Mouse (Mus musculus) T-helper 1 cell (primary cell): Measurements from ENCODE around the gene Cfap52.

Experiments used
- in situ Hi-C: fragments of 300-600 bp; cut with MboI, MseI; formaldehyde crosslinking; loops from one replicate; pipeline ENCODE4 v1.15.1; 2025; ENCODE audit warnings: high pct_unique_total_duplicates

The Cfap52 gene

DNA sequence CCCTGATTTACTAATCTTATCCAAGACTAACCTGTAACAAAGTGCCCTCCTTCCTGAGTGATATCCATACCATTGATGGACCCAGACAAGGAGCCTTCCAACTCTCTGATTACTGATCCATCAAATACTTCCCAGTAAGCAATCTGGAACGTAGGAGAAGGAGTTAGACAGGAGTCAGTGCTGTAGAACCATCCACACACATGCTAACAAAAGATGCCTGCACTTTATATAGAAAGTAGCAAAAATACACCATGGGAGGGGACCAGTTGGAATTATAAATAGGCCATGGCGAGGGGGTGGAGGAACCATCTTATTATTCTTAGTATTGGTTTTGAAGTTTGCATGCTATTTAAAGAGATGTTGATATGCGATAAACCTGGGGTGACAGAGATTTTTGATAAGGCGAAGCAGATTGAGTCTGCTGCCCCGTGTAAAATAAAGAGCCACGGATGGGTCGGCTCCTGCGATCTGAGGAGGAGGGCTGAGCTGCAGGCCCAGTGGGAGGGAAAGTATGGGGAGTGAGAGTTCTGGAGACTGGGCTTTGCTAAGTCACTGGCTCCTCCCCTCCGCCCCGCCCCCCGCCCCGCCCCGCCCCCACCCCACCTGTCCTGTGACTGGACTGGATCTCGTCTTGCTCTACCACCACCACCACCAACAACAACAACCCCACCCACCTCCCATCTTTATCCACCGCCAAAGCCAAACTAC lies 38.9 kb downstream of the Cfap52 start:
- in situ Hi-C loops: no loop called here

DNA sequence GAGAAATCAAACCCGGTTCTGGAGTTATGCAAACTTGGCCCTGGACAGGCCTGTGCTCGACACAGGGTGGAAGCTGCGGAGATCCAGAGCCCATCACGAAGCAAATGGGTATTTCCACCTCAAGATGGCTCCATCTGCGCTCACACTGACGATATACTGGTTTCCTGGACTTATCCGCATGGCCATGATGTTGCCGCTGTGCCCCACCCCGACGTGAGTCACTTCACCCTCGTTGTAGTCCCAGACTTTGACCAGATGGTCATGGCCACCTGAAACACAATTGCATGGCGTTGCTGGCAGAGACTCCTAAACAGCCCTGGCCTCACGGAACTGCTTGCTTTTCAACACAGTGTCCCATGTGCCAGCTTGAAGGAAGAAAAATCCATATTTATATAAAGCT lies 40.5 kb downstream of the Cfap52 start:
- in situ Hi-C loops: no loop called here

GRCm38 (mm10) chr11:67923720-67924119 lies 41.7 kb downstream of the Cfap52 start:
- in situ Hi-C loops: no loop called here

DNA sequence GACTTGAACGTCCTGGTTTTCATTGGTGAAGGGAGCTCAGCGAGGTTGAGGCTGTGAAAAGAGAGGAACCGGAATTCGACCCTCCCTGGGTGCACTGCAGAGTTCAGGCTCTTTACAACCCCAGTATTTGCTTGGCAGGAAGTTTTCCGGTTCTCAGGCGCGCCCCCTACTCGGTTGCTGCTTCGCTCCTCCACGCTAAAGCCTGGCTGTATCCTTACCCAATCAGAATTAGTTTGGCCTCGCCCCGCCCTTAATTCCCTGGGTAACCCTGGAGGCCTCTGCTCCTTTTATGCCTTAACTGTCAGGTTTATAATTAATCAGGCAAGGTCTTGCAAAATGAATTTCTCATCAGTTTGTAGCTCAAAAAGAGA lies 42.7 kb downstream of the Cfap52 start:
- in situ Hi-C loops: no loop called here

DNA sequence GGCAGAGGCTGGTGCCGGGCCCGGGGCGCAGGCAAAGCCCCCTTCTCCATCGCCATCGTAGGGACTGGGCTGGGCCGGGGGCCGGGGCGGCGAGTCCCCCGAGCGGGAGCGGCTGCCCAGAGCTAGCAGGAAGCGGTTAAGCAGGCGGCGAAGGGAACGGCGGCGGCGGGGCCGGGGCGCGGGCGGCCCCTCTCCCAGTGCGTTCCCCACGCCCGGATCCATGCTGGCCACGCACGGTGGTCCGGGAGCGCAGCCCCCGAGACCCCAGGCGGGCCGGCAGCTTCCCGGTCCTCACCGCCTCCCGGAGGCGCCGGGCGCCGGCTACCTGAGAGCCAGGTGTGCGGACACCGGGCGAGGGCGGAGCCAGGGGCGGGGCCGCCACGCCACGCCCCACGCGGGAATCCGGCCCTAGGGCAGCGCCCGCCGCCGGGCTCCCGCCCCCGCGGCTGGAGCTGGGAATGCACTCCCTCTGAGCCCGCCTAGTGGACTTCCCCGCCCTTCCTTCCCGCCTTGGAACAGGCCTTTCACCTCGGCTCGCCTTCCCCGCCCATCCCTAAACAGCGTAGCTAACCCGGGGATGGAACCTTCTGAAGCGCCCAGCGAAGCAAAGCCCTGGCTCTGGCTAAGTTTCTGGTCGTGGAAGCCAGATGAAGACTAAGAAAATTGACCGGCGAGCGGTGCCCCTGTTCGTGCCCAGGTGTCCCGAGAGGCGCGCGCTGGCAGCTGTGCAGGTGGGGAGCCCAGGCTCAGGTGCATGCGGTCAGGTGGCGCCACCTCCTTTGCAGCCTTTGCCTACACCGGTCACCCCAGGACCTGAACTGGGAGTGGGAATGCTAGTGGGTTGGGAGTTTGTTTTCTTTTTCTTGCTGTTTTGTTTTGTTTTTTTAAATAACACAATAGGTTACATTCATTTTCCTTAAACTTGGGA lies 43.4 kb downstream of the Cfap52 start, which contains the start of gene Usp43:
TSS of gene Usp43 (minus strand) at position 327 of the 928 bp plus-strand sequence.
- in situ Hi-C loops: no loop called here

GRCm38 (mm10) chr11:67921091-67921826 lies 44.2 kb downstream of the Cfap52 start:
- in situ Hi-C loops: no loop called here

GRCm38 (mm10) chr11:67920226-67920960 lies 45.1 kb downstream of the Cfap52 start:
- in situ Hi-C loops: no loop called here

- in situ Hi-C loops: no loop called here
These were observed 45.9 kb downstream of the Cfap52 start for GRCm38 (mm10) chr11:67919593-67919992.

DNA sequence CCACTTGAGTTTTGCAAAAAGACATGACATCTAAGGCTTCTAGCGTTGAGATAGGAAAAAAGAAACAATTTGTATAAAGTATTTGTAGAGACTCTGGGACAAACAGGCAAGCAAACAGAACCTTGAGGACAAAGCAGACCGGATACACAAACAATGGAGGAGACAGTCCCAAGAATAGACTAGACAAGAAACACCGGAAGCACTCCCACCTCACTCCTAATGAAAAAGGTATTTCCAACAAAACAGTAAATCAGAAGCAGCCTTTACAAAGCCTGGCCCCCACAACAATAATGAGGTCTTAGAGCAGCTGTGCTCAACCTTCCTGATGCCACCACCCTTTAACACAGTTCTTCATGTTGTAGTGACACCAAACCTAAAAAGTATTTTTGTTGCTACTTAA lies 48.3 kb downstream of the Cfap52 start:
- in situ Hi-C loops: no loop called here

- in situ Hi-C loops: no loop called here
These were observed 54.4 kb downstream of the Cfap52 start for GRCm38 (mm10) chr11:67911074-67911473.

GRCm38 (mm10) chr11:67903756-67904155 lies 61.7 kb downstream of the Cfap52 start:
- in situ Hi-C loops: no loop called here

DNA sequence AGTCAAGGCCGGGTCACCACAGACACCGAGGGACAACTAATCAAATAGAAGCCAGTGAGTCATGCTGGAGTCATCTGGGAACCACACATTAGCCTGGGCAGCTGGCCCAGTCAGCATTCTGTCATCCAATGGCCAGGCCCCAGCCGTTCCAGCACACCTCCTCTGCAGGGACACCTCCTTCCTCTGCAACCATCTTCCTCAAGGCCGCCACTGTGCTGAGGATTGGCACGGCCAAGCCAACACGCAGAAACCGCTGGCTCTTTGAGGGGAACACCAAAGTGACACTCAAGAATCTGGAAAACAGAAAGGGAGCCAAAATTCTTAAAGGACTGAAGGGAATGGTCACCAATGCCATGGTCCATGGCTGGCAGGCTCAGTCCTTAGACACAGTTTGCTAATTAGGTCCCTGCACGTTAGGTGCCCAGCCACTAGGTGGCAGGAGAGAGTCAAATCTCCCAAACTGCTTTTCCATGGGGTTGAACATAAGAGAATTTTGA lies 68.3 kb downstream of the Cfap52 start:
- in situ Hi-C loops: no loop called here

GRCm38 (mm10) chr11:67895641-67896040 lies 69.8 kb downstream of the Cfap52 start:
- in situ Hi-C loops: no loop called here

DNA sequence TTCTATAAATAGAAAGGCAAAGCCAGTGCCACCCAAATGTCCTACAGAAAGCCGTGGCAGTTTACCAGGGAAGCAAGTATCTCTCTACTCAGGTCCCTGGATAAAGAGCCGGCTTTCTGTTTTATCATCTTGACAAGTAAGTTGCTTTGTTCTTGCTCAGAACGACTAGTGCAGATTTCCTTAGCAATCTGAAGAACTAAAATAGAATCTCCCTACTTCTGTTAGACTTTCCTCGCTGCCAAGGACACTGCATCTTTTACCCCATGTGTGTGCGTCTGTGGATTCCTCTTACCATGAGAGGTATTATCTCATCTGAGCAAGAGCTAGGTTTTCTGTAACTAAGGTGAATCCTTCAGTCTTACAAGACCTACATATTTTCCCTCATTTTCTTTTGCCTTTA lies 76.9 kb downstream of the Cfap52 start:
- in situ Hi-C loops: no loop called here

- in situ Hi-C loops: no loop called here
These were observed 79.5 kb downstream of the Cfap52 start for GRCm38 (mm10) chr11:67885921-67886320.
